Mouse (Mus musculus) midbrain, embryonic 14.5 days (tissue): ENCODE measurements around the gene Hist1h2ai. TPM values are rescaled to one million over a fixed set of nuclear protein-coding genes. Genes with fewer than 3 reads are reported as not detected.
A peak's percentile ranks its signal among the peaks of the same experiment; 100 is the strongest.
"Not testable (repeated sequence)": the region's sequence is repeated elsewhere in the genome, so short reads cannot be mapped to it uniquely, and the experiment has no call there.

Source experiments
- ATAC-seq: fragments of 200-750 bp; cut with Nextera tagmentation; 2 replicates; pipeline ENCODE4 v1.8.0; 2017; ENCODE audit warnings: moderate number of reproducible peaks, moderate library complexity; ENCODE audit not compliant: low FRiP score, low TSS enrichment
- DNase-seq: peaks from one replicate; pipeline ENCODE4 v3.0.0-alpha.2; 2015
- H3K27ac ChIP-seq: fragments of 300-500 bp; sonication (generic); replicated peaks from 2 replicates; pipeline ENCODE4 v1.5.1; 2014; ENCODE audit warnings: mild to moderate bottlenecking, low read depth, low read length, moderate library complexity
- H3K27me3 ChIP-seq: fragments of 300-500 bp; sonication (generic); 2 replicates; pipeline ENCODE4 v1.6.1; 2014; ENCODE audit warnings: low read length, control low read depth, mixed read lengths; ENCODE audit not compliant: control insufficient read depth, insufficient read depth
- H3K36me3 ChIP-seq: fragments of 300-500 bp; sonication (generic); 2 replicates; pipeline ENCODE4 v1.6.1; 2014; ENCODE audit warnings: low read length, control low read depth; ENCODE audit not compliant: control insufficient read depth, insufficient read depth
- H3K4me1 ChIP-seq: fragments of 300-500 bp; sonication (generic); 2 replicates; pipeline ENCODE4 v1.6.1; 2014; ENCODE audit warnings: mild to moderate bottlenecking, antibody characterized with exemption, low read length, control low read depth; ENCODE audit not compliant: control insufficient read depth, insufficient read depth
- H3K4me2 ChIP-seq: fragments of 300-500 bp; sonication (generic); 2 replicates; pipeline ENCODE4 v1.6.1; 2014; ENCODE audit warnings: mild to moderate bottlenecking, low read length, moderate library complexity
- H3K4me3 ChIP-seq: fragments of 300-500 bp; sonication (generic); replicated peaks from 2 replicates; pipeline ENCODE4 v1.5.1; 2014; ENCODE audit warnings: low read depth, low read length
- H3K9ac ChIP-seq: fragments of 300-500 bp; sonication (generic); replicated peaks from 2 replicates; pipeline ENCODE4 v1.6.1; 2014; ENCODE audit warnings: mild to moderate bottlenecking, low read length, moderate library complexity
- H3K9me3 ChIP-seq: fragments of 300-500 bp; sonication (generic); 2 replicates; pipeline ENCODE4 v1.6.1; 2016; ENCODE audit warnings: low read length, control low read depth, mixed read lengths; ENCODE audit not compliant: control insufficient read depth
- WGBS: fragments of 180-500 bp; shearing (Covaris S2); extraction: QIAGEN DNeasy Blood & Tissue Kit; methylation state at CpG from one replicate; pipeline ENCODE4 v1.1.7; 2014; 5-methylcytosine and 5-hydroxymethylcytosine counted together
- polyA plus RNA-seq: library from polyadenylated mRNA; unstranded; fragments of >200 nt; fragmentation: Nextera tagmentation; extraction: Ambion mirVana; gene quantifications from 2 replicates; pipeline ENCODE4 v1.2.1, GENCODE M21; 2014

Gene Hist1h2ai
- polyA plus RNA-seq = 13.6 and 22.1 TPM in 2 replicates

GRCm38 (mm10) chr13:21715864-21716539 is at the start of gene Hist1h2ai, which contains the start of gene Hist1h2bl:
Gene Hist1h2ai, plus strand, starts transcription at chr13:21716422.
Gene Hist1h2bl, minus strand, starts transcription at chr13:21716143.
- H3K4me1 ChIP-seq = peaks cover 26% of the 10 kb centered on the region
- peak within 1 kb of the TSS; percentile 89 for H3K4me2 ChIP-seq
- ATAC-seq (peak; percentile 94), DNase-seq (peak; percentile 96)
- H3K27ac ChIP-seq = peak within 1 kb of the TSS; percentile 82
- WGBS = under 1% methylated on average over 25 of the region's 50 CpGs
- H3K27me3 ChIP-seq, H3K9me3 ChIP-seq, H3K36me3 ChIP-seq: not testable (repeated sequence)
- peak within 1 kb of the TSS; percentile 42 for H3K4me3 ChIP-seq
- H3K9ac ChIP-seq = peak within 1 kb of the TSS; percentile 54

- H3K36me3 ChIP-seq = no peaks in the 10 kb centered on the region
- H3K9me3 ChIP-seq = no peaks in the 10 kb centered on the region
- H3K4me3 ChIP-seq = no peak within 1 kb of the TSS
- H3K9ac ChIP-seq = no peak within 1 kb of the TSS
- WGBS = 84% methylated on average over 2 of the region's 2 CpGs
- no peak within 1 kb of the TSS for H3K27ac ChIP-seq
- H3K27me3 ChIP-seq = no peaks in the 10 kb centered on the region
- H3K4me1 ChIP-seq = no peaks in the 10 kb centered on the region
- DNase-seq = no peak
- H3K4me2 ChIP-seq = no peak within 1 kb of the TSS
- ATAC-seq = no peak
These were observed 38.9 kb upstream of the Hist1h2ai start, which contains the start of gene Olfr1360 for GRCm38 (mm10) chr13:21677305-21677704. Gene Olfr1360, minus strand, starts transcription at chr13:21677405.

GRCm38 (mm10) chr13:21697811-21698210 is 18.4 kb upstream of the Hist1h2ai start, which contains the start of gene Olfr1359:
Gene Olfr1359, plus strand, starts transcription at chr13:21698111.
- Histone ChIP-seq H3K4me2 (no peak within 1 kb of the TSS), H3K9me3 (no peaks in the 10 kb centered on the region), H3K27me3 (no peaks in the 10 kb centered on the region), H3K4me1 (no peaks in the 10 kb centered on the region), H3K27ac (no peak within 1 kb of the TSS), H3K36me3 (no peaks in the 10 kb centered on the region), H3K9ac (no peak within 1 kb of the TSS), H3K4me3 (no peak within 1 kb of the TSS)
- ATAC-seq (no peak), DNase-seq (no peak)

- WGBS = 75% methylated on average over 4 of the region's 4 CpGs
These were observed 9.6 kb upstream of the Hist1h2ai start for GRCm38 (mm10) chr13:21706669-21707068.

GRCm38 (mm10) chr13:21710031-21710711 is 6.1 kb upstream of the Hist1h2ai start:
- H3K27ac ChIP-seq = peak overlapping the region; percentile 67
- no peaks in the 10 kb centered on the region for H3K9me3 ChIP-seq
- DNase-seq (peak; percentile 92), ATAC-seq (peak; percentile 87)
- H3K36me3 ChIP-seq = no peaks in the 10 kb centered on the region
- H3K4me3 ChIP-seq = peak overlapping the region; percentile 51
- H3K9ac ChIP-seq = peak overlapping the region; percentile 24; the same call in 1 of the 2 replicates
- peaks cover 8% of the 10 kb centered on the region for H3K4me1 ChIP-seq
- H3K4me2 ChIP-seq = peak overlapping the region; percentile 72
- under 1% methylated on average over 32 of the region's 32 CpGs for WGBS
- H3K27me3 ChIP-seq = no peaks in the 10 kb centered on the region

More at GRCm38 (mm10) chr13:21706669-21707068, 9.6 kb upstream of the Hist1h2ai start:
- no peak overlapping the region for H3K4me3 ChIP-seq
- no peaks in the 10 kb centered on the region for H3K27me3 ChIP-seq
- H3K27ac ChIP-seq = no peak overlapping the region
- no peak overlapping the region for H3K9ac ChIP-seq
- DNase-seq (no peak), ATAC-seq (no peak)
- H3K9me3 ChIP-seq = no peaks in the 10 kb centered on the region
- H3K4me1 ChIP-seq = peaks cover 4% of the 10 kb centered on the region; the same call in 1 of the 2 replicates
- H3K36me3 ChIP-seq = no peaks in the 10 kb centered on the region
- no peak overlapping the region for H3K4me2 ChIP-seq

GRCm38 (mm10) chr13:21710821-21711525 is 5.2 kb upstream of the Hist1h2ai start:
- H3K9ac ChIP-seq = peak overlapping the region; percentile 29; the same call in 1 of the 2 replicates
- H3K4me1 ChIP-seq = peaks cover 11% of the 10 kb centered on the region
- DNase-seq = peak; percentile 89
- H3K27me3 ChIP-seq = no peaks in the 10 kb centered on the region
- no peaks in the 10 kb centered on the region for H3K36me3 ChIP-seq
- peak overlapping the region; percentile 72 for H3K4me2 ChIP-seq
- WGBS = 2% methylated on average over 22 of the region's 22 CpGs
- ATAC-seq = peak; percentile 88
- no peak overlapping the region for H3K27ac ChIP-seq
- no peaks in the 10 kb centered on the region for H3K9me3 ChIP-seq
- peak overlapping the region; percentile 51 for H3K4me3 ChIP-seq

- no peak for ATAC-seq
- Histone ChIP-seq H3K27ac (no peak overlapping the region), H3K4me3 (peak overlapping the region; percentile 51), H3K27me3 (no peaks in the 10 kb centered on the region), H3K9me3 (no peaks in the 10 kb centered on the region), H3K4me2 (peak overlapping the region; percentile 72), H3K9ac (no peak overlapping the region; the same call in 1 of the 2 replicates), H3K4me1 (peaks cover 11% of the 10 kb centered on the region), H3K36me3 (no peaks in the 10 kb centered on the region)
- 25% methylated on average over 4 of the region's 4 CpGs for WGBS
- DNase-seq = no peak
These were observed 4.5 kb upstream of the Hist1h2ai start for GRCm38 (mm10) chr13:21711698-21712097.

- Histone ChIP-seq H3K4me2 (peak overlapping the region; percentile 89), H3K4me1 (peaks cover 24% of the 10 kb centered on the region), H3K9me3 (no peaks in the 10 kb centered on the region), H3K27ac (no peak overlapping the region), H3K27me3 (no peaks in the 10 kb centered on the region), H3K4me3 (peak overlapping the region; percentile 42), H3K36me3 (no peaks in the 10 kb centered on the region), H3K9ac (no peak overlapping the region; the same call in 1 of the 2 replicates)
- WGBS = 2% methylated on average over 7 of the region's 7 CpGs
- peak; percentile 85 for DNase-seq
- ATAC-seq = no peak
These were observed 1.5 kb upstream of the Hist1h2ai start for GRCm38 (mm10) chr13:21714725-21715124.
